Mouse (Mus musculus) liver, embryonic 12.5 days (tissue): Measurements from ENCODE around the gene Cc2d1b. TPM values are rescaled to one million over a fixed set of nuclear protein-coding genes. Genes with fewer than 3 reads are reported as not detected.

ENCODE experiments used
- polyA plus RNA-seq: library from polyadenylated mRNA; unstranded; fragments of >200 nt; fragmentation: Nextera tagmentation; extraction: Ambion mirVana; gene quantifications from 2 replicates; pipeline ENCODE4 v1.2.1, GENCODE M21; 2016

The Cc2d1b gene
- polyA plus RNA-seq, 1 experiment from 2014 or later = 18.9 TPM

Other genes with a start within 250 kb of the Cc2d1b start
- 0.32 TPM in 1 of 2 replicates, not detected in the other for gene Shisal2a, start 236.6 kb upstream of the Cc2d1b start, polyA plus RNA-seq
- 12.3 and 13.6 TPM in 2 replicates for gene Gpx7, start 213.0 kb upstream of the Cc2d1b start, polyA plus RNA-seq
- gene Tut4, start 160.5 kb upstream of the Cc2d1b start, polyA plus RNA-seq = 25.2 and 29.0 TPM in 2 replicates
- gene Prpf38a, start 40.6 kb upstream of the Cc2d1b start, polyA plus RNA-seq = 62.4 and 65.8 TPM in 2 replicates
- 27.9 and 29.0 TPM in 2 replicates for gene Orc1, start 40.5 kb upstream of the Cc2d1b start, polyA plus RNA-seq
- gene 3110021N24Rik, start 99.7 kb downstream of the Cc2d1b start, polyA plus RNA-seq = 0.13 and 0.33 TPM in 2 replicates
- 0.89 and 0.91 TPM in 2 replicates for gene Zfyve9, start 160.9 kb downstream of the Cc2d1b start, polyA plus RNA-seq
- gene Btf3l4, start 213.7 kb downstream of the Cc2d1b start, polyA plus RNA-seq = 67.0 and 73.8 TPM in 2 replicates
- gene Txndc12, start 214.7 kb downstream of the Cc2d1b start, polyA plus RNA-seq = 33.6 and 35.9 TPM in 2 replicates
- gene Kti12, start 227.8 kb downstream of the Cc2d1b start, polyA plus RNA-seq = 71.6 and 74.7 TPM in 2 replicates
- gene A730015C16Rik, start 228.7 kb downstream of the Cc2d1b start, polyA plus RNA-seq = 0.42 and 0.59 TPM in 2 replicates